Mouse (Mus musculus) midbrain, postnatal 0 days (tissue): ENCODE data around the gene Tspan14. TPM values are rescaled to one million over a fixed set of nuclear protein-coding genes. Genes with fewer than 3 reads are reported as not detected.
A peak's percentile ranks its signal among the peaks of the same experiment; 100 is the strongest.

Experiments
- ATAC-seq: fragments of 200-750 bp; cut with Nextera tagmentation; 2 replicates; pipeline ENCODE4 v1.8.0; 2017; ENCODE audit warnings: moderate number of reproducible peaks, mild to moderate bottlenecking, moderate TSS enrichment, moderate library complexity; ENCODE audit not compliant: low FRiP score
- DNase-seq: peaks from one replicate; pipeline ENCODE4 v3.0.0-alpha.2; 2015; ENCODE audit warnings: low spot score
- H3K27ac ChIP-seq: fragments of 300-500 bp; sonication (generic); 2 replicates; pipeline ENCODE4 v1.5.1; 2014; ENCODE audit warnings: low read depth, mild to moderate bottlenecking, low read length, mixed read lengths
- H3K27me3 ChIP-seq: fragments of 300-500 bp; sonication (generic); 2 replicates; pipeline ENCODE4 v1.6.1; 2014; ENCODE audit warnings: low read length, control low read depth, mixed read lengths; ENCODE audit not compliant: insufficient read depth
- H3K36me3 ChIP-seq: fragments of 300-500 bp; sonication (generic); 2 replicates; pipeline ENCODE4 v1.6.1; 2014; ENCODE audit warnings: low read length, control low read depth, mixed read lengths; ENCODE audit not compliant: insufficient read depth
- H3K4me1 ChIP-seq: fragments of 300-500 bp; sonication (generic); 2 replicates; pipeline ENCODE4 v1.6.1; 2014; ENCODE audit warnings: mild to moderate bottlenecking, control low read depth, antibody characterized with exemption, low read length, mixed read lengths; ENCODE audit not compliant: insufficient read depth
- H3K4me2 ChIP-seq: fragments of 300-500 bp; sonication (generic); 2 replicates; pipeline ENCODE4 v1.6.1; 2014; ENCODE audit warnings: low read depth, mild to moderate bottlenecking, low read length, mixed read lengths; ENCODE audit not compliant: poor library complexity, severe bottlenecking
- H3K4me3 ChIP-seq: fragments of 300-500 bp; sonication (generic); 2 replicates; pipeline ENCODE4 v1.5.1; 2014; ENCODE audit warnings: low read depth, mild to moderate bottlenecking, low read length, moderate library complexity
- H3K9ac ChIP-seq: fragments of 300-500 bp; sonication (generic); replicated peaks from 2 replicates; pipeline ENCODE4 v1.6.1; 2014; ENCODE audit warnings: mild to moderate bottlenecking, low read length, moderate library complexity, mixed read lengths; ENCODE audit not compliant: poor library complexity, severe bottlenecking
- H3K9me3 ChIP-seq: fragments of 300-500 bp; sonication (generic); 2 replicates; pipeline ENCODE4 v1.6.1; 2016; ENCODE audit warnings: low read length, control low read depth
- CTCF ChIP-seq: IDR thresholded peaks from 2 replicates; pipeline ENCODE4 v1.5.1; 2016; ENCODE audit warnings: antibody characterized with exemption, mild to moderate bottlenecking
- WGBS: fragments of 180-500 bp; shearing (Covaris S2); extraction: QIAGEN DNeasy Blood & Tissue Kit; methylation state at CpG from one replicate; pipeline ENCODE4 v1.1.7; 2014; 5-methylcytosine and 5-hydroxymethylcytosine counted together
- polyA plus RNA-seq: library from polyadenylated mRNA; unstranded; fragments of >200 nt; fragmentation: Nextera tagmentation; extraction: Ambion mirVana; gene quantifications from 2 replicates; pipeline ENCODE4 v1.2.1, GENCODE M21; 2015
- total RNA-seq: library from RNA; depleted of rRNA; stranded (reverse); fragments of >200 nt; gene quantifications from 2 replicates; pipeline ENCODE4 v1.2.3, GENCODE M21; 2014; rRNA removed

The Tspan14 gene
- total and polyA plus RNA-seq, 2 experiments from 2014 or later, result 28.3 to 31.2 TPM

- Histone ChIP-seq H3K4me1 (no peaks in the 10 kb centered on the region), H3K4me3 (no peak overlapping the region), H3K9ac (no peak overlapping the region), H3K27ac (no peak overlapping the region), H3K27me3 (no peaks in the 10 kb centered on the region), H3K4me2 (no peak overlapping the region), H3K9me3 (no peaks in the 10 kb centered on the region), H3K36me3 (no peaks in the 10 kb centered on the region)
- ATAC-seq (no peak), DNase-seq (no peak)
- TF ChIP-seq CTCF, result no peak
- WGBS, result 76% methylated on average over 3 of the region's 3 CpGs
Measured at GRCm38 (mm10) chr14:40870598-40870997, 96.0 kb downstream of the Tspan14 start.

GRCm38 (mm10) chr14:40864811-40865514 lies 101.6 kb downstream of the Tspan14 start:
- ATAC-seq (no peak), DNase-seq (no peak)
- TF ChIP-seq CTCF, result no peak
- Histone ChIP-seq H3K36me3 (no peaks in the 10 kb centered on the region), H3K4me3 (no peak overlapping the region), H3K9me3 (no peaks in the 10 kb centered on the region), H3K4me1 (no peaks in the 10 kb centered on the region), H3K4me2 (no peak overlapping the region), H3K9ac (no peak overlapping the region), H3K27ac (no peak overlapping the region), H3K27me3 (no peaks in the 10 kb centered on the region)
- WGBS, result 60% methylated on average over 6 of the region's 6 CpGs

- Histone ChIP-seq H3K4me2 (no peak overlapping the region), H3K9ac (no peak overlapping the region), H3K27ac (no peak overlapping the region), H3K36me3 (no peaks in the 10 kb centered on the region), H3K9me3 (no peaks in the 10 kb centered on the region), H3K4me3 (no peak overlapping the region), H3K4me1 (no peaks in the 10 kb centered on the region), H3K27me3 (no peaks in the 10 kb centered on the region)
- WGBS, result 75% methylated on average over 3 of the region's 3 CpGs
- no peak for DNase-seq
- ATAC-seq, result no peak
- TF ChIP-seq CTCF, result no peak
Measured at GRCm38 (mm10) chr14:40863659-40864058, 102.9 kb downstream of the Tspan14 start.

- H3K4me3 ChIP-seq, result no peak overlapping the region
- no peak for DNase-seq
- no peaks in the 10 kb centered on the region for H3K4me1 ChIP-seq
- no peak overlapping the region for H3K4me2 ChIP-seq
- no peak overlapping the region for H3K9ac ChIP-seq
- no peak for ATAC-seq
- H3K9me3 ChIP-seq, result no peaks in the 10 kb centered on the region
- no peaks in the 10 kb centered on the region for H3K27me3 ChIP-seq
- TF ChIP-seq CTCF, result peak; percentile 24; the same call in 1 of the 2 replicates
- no peak overlapping the region for H3K27ac ChIP-seq
- no peaks in the 10 kb centered on the region for H3K36me3 ChIP-seq
Measured at GRCm38 (mm10) chr14:40863022-40863421, 103.6 kb downstream of the Tspan14 start.

Other genes with a start within 250 kb of the Tspan14 start
- 3.0 and 3.7 TPM in 2 replicates for gene Sh2d4b, start 73.5 kb downstream of the Tspan14 start, total RNA-seq
- gene Sh2d4b, start 73.5 kb downstream of the Tspan14 start, polyA plus RNA-seq, result 0.44 and 0.74 TPM in 2 replicates
- gene Fam213a, start 47.0 kb upstream of the Tspan14 start, total RNA-seq, result 50.0 and 66.3 TPM in 2 replicates
- 110 and 124 TPM in 2 replicates for gene Fam213a, start 47.0 kb upstream of the Tspan14 start, polyA plus RNA-seq
- not detected in 2 replicates for gene Dydc2, start 102.4 kb upstream of the Tspan14 start, total RNA-seq
- 0.72 and 0.92 TPM in 2 replicates for gene Dydc2, start 102.4 kb upstream of the Tspan14 start, polyA plus RNA-seq
- 0.33 TPM in 1 of 2 replicates, not detected in the other for gene Dydc1, start 106.1 kb upstream of the Tspan14 start, total RNA-seq
- gene Dydc1, start 106.1 kb upstream of the Tspan14 start, polyA plus RNA-seq, result 0.23 TPM in 1 of 2 replicates, not detected in the other
- not detected in 2 replicates for gene Mat1a, start 138.2 kb upstream of the Tspan14 start, total RNA-seq
- gene Mat1a, start 138.2 kb upstream of the Tspan14 start, polyA plus RNA-seq, result not detected in 2 replicates
- gene Sftpa1, start 165.0 kb upstream of the Tspan14 start, total RNA-seq, result not detected in 2 replicates
- not detected in 2 replicates for gene Sftpa1, start 165.0 kb upstream of the Tspan14 start, polyA plus RNA-seq
- gene Mbl1, start 184.7 kb upstream of the Tspan14 start, total RNA-seq, result not detected in 2 replicates
- not detected in 2 replicates for gene Mbl1, start 184.7 kb upstream of the Tspan14 start, polyA plus RNA-seq
- gene Sftpd, start 218.3 kb upstream of the Tspan14 start, total RNA-seq, result not detected in 2 replicates
- 0.12 TPM in 1 of 2 replicates, not detected in the other for gene Sftpd, start 218.3 kb upstream of the Tspan14 start, polyA plus RNA-seq